In the genomic region with DNA sequence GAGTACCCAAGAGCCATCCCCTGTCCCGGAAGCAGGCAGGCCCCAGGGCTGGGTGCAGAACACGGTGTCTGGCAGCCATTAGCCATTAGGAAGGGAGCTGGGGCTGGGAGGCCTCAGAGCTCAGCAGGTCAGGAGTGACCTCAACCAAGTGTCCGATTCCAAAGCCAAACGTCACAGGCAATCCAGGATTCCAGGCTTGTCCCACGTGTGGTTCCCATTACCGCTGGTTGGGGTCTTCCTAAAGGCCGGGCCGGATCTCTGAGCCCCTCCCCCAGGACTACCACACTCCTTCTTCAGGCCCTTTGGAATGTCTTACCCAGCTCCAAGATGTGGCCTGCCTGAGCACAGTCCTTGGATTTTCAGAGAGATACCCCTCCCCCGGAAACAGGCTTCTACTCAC, we compare ENCODE assay signal across 27 mouse cellular contexts. TPM values are rescaled to one million over a fixed set of nuclear protein-coding genes. Genes with fewer than 3 reads are reported as not detected.
A peak's percentile ranks its signal among the peaks of the same experiment; 100 is the strongest.
DNase-seq lines count a peak whose midpoint lies in the region; ATAC-seq and TF ChIP-seq lines count a peak whose summit lies in the region.
"Had no signal": no experiment of that assay in that cellular context is flagged by ENCODE, and none has a peak within 500 bp of the region (broad histone marks: within the 10 kb centered on the region; RNA-seq: fewer than 3 reads in every experiment).

No protein-coding gene starts in this region.

- H3K27me3 ChIP-seq in hindbrain, embryonic 12.5 days, result 0 out of 2 replicates have a peak, but pooled peaks cover 2% of the 10 kb centered on the region
- no peaks in the 10 kb centered on the region for H3K27me3 ChIP-seq in hindbrain, postnatal 0 days (ENCODE audit: insufficient read depth, low read length)
- peaks cover 34% of the 10 kb centered on the region for H3K27me3 ChIP-seq in embryonic facial prominence, embryonic 10.5 days (replicated peaks; ENCODE audit: low read depth, poor library complexity, severe bottlenecking)
- no peaks in the 10 kb centered on the region for H3K27me3 ChIP-seq in limb, embryonic 13.5 days
- H3K27me3 ChIP-seq: forebrain, embryonic 15.5 days; midbrain, embryonic 15.5 days had no signal

- WGBS in hindbrain, embryonic 12.5 days, result 56% methylated on average over 9 of the region's 9 CpGs
- WGBS in hindbrain, postnatal 0 days, result 62% methylated on average over 9 of the region's 9 CpGs
- WGBS in embryonic facial prominence, embryonic 10.5 days, result 25% methylated on average over 9 of the region's 9 CpGs
- 12% methylated on average over 9 of the region's 9 CpGs for WGBS in limb, embryonic 13.5 days

- DNase-seq in hindbrain, postnatal 0 days (ENCODE audit: low spot score), result no peak
- DNase-seq in ES-E14 (ENCODE audit: low read depth, low spot score), result no peak
- peak; percentile 90 for DNase-seq in embryonic facial prominence, embryonic 10.5 days (ENCODE audit: low spot score)
- no peak for DNase-seq in gastrocnemius, adult 2 months
- DNase-seq in gastrocnemius, postnatal 25 days, result no peak
- no peak for DNase-seq in frontal cortex, adult 2 months (ENCODE audit: extremely low spot score in 1 of 2, low spot score in 1 of 2)
- DNase-seq: adrenal gland, adult 2 months; B cell, adult 2 months; gastrocnemius, postnatal 10 days; heart, postnatal 10 days; kidney, adult 8-10 months; kidney, postnatal 4 days; right cerebral cortex, postnatal 14 days had no signal

- no peak overlapping the region for H3K27ac ChIP-seq in hindbrain, embryonic 12.5 days
- H3K27ac ChIP-seq in hindbrain, postnatal 0 days, result no peak overlapping the region
- peak overlapping the region; percentile 55; the same call in 1 of the 2 replicates for H3K27ac ChIP-seq in ES-E14 (ENCODE audit: insufficient read depth, low read depth, low read length, poor library complexity, severe bottlenecking)
- H3K27ac ChIP-seq in embryonic facial prominence, embryonic 10.5 days (replicated peaks), result peak overlapping the region; percentile 90
- H3K27ac ChIP-seq in limb, embryonic 13.5 days, result peak overlapping the region; percentile 52; the same call in 1 of the 2 replicates
- H3K27ac ChIP-seq in gastrocnemius, adult 2 months, result no peak overlapping the region
- H3K27ac ChIP-seq: forebrain, embryonic 15.5 days; liver, embryonic 12.5 days; lung, embryonic 15.5 days; midbrain, embryonic 15.5 days; stomach, embryonic 15.5 days had no signal

- H3K4me3 ChIP-seq in hindbrain, embryonic 12.5 days, result no peak overlapping the region
- H3K4me3 ChIP-seq in hindbrain, postnatal 0 days (ENCODE audit: low read length), result no peak overlapping the region
- peak overlapping the region in 1 of 2 experiments; percentile 2; a peak in 1 of 4 replicates for H3K4me3 ChIP-seq in ES-E14 (ENCODE audit: insufficient read depth in 1 of 2, low read depth in 1 of 2, low read length in 2 of 2, poor library complexity in 1 of 2, severe bottlenecking in 1 of 2)
- H3K4me3 ChIP-seq in embryonic facial prominence, embryonic 10.5 days, result peak overlapping the region; percentile 25; the same call in 1 of the 2 replicates
- no peak overlapping the region for H3K4me3 ChIP-seq in limb, embryonic 13.5 days
- no peak overlapping the region for H3K4me3 ChIP-seq in gastrocnemius, adult 2 months
- H3K4me3 ChIP-seq: erythroblast, embryonic 14.5 days; forebrain, embryonic 15.5 days; liver, embryonic 12.5 days; lung, embryonic 15.5 days; midbrain, embryonic 15.5 days; stomach, embryonic 15.5 days had no signal

- no peak for TF ChIP-seq CTCF in hindbrain, postnatal 0 days (IDR thresholded peaks at IDR 0.05; ENCODE audit: low read depth)
- no peak for TF ChIP-seq CTCF in gastrocnemius, adult 2 months (IDR thresholded peaks at IDR 0.05)

- H3K36me3 ChIP-seq in hindbrain, embryonic 12.5 days, result no peaks in the 10 kb centered on the region
- no peaks in the 10 kb centered on the region for H3K36me3 ChIP-seq in hindbrain, postnatal 0 days (ENCODE audit: insufficient read depth, low read length)
- no peaks in the 10 kb centered on the region for H3K36me3 ChIP-seq in ES-E14 (ENCODE audit: control insufficient read depth, insufficient read depth, low read length, poor library complexity, severe bottlenecking)
- no peaks in the 10 kb centered on the region for H3K36me3 ChIP-seq in embryonic facial prominence, embryonic 10.5 days (replicated peaks)
- no peaks in the 10 kb centered on the region for H3K36me3 ChIP-seq in limb, embryonic 13.5 days
- H3K36me3 ChIP-seq: forebrain, embryonic 15.5 days; liver, embryonic 12.5 days; lung, embryonic 15.5 days; midbrain, embryonic 15.5 days; stomach, embryonic 15.5 days had no signal

- intact Hi-C loops in gastrocnemius, adult 2 months (cut with DNase I), result no loop called here

- ATAC-seq in hindbrain, embryonic 12.5 days (ENCODE audit: low FRiP score), result no peak
- no peak for ATAC-seq in hindbrain, postnatal 0 days
- ATAC-seq in limb, embryonic 13.5 days (ENCODE audit: low FRiP score, low read depth), result no peak
- ATAC-seq: forebrain, embryonic 15.5 days; liver, embryonic 12.5 days; midbrain, embryonic 15.5 days had no signal

- in situ Hi-C loops in ES-E14 (cut with MboI; ENCODE audit: low sequenced_read_pairs in 2 of 2, unreplicated experiment in 2 of 2), result no loop called here

- peaks cover 51% of the 10 kb centered on the region for H3K4me1 ChIP-seq in hindbrain, embryonic 12.5 days
- peaks cover 16% of the 10 kb centered on the region for H3K4me1 ChIP-seq in hindbrain, postnatal 0 days (ENCODE audit: insufficient read depth, low read length)
- peaks cover 20 to 40% of the 10 kb centered on the region in 2 experiments for H3K4me1 ChIP-seq in ES-E14 (ENCODE audit: control insufficient read depth in 2 of 2, insufficient read depth in 2 of 2, low read length in 2 of 2, poor library complexity in 1 of 2)
- peaks cover 82% of the 10 kb centered on the region for H3K4me1 ChIP-seq in embryonic facial prominence, embryonic 10.5 days
- H3K4me1 ChIP-seq in limb, embryonic 13.5 days, result peaks cover 59% of the 10 kb centered on the region

- no peaks in the 10 kb centered on the region for H3K9me3 ChIP-seq in hindbrain, embryonic 12.5 days (replicated peaks)
- no peaks in the 10 kb centered on the region for H3K9me3 ChIP-seq in hindbrain, postnatal 0 days (ENCODE audit: low read length)
- no peaks in the 10 kb centered on the region for H3K9me3 ChIP-seq in ES-E14 (ENCODE audit: control insufficient read depth, insufficient read depth, low read depth, low read length)
- H3K9me3 ChIP-seq in embryonic facial prominence, embryonic 10.5 days, result no peaks in the 10 kb centered on the region
- H3K9me3 ChIP-seq in limb, embryonic 13.5 days, result no peaks in the 10 kb centered on the region
- H3K9me3 ChIP-seq: forebrain, embryonic 15.5 days; liver, embryonic 12.5 days; lung, embryonic 15.5 days; midbrain, embryonic 15.5 days; stomach, embryonic 15.5 days had no signal

- H3K4me2 ChIP-seq in hindbrain, embryonic 12.5 days (replicated peaks), result no peak overlapping the region
- H3K4me2 ChIP-seq in hindbrain, postnatal 0 days (ENCODE audit: low read depth, low read length), result no peak overlapping the region
- H3K4me2 ChIP-seq in limb, embryonic 13.5 days (replicated peaks), result no peak overlapping the region
- H3K4me2 ChIP-seq: forebrain, embryonic 15.5 days; liver, embryonic 12.5 days; lung, embryonic 15.5 days; midbrain, embryonic 15.5 days; stomach, embryonic 15.5 days had no signal

- H3K9ac ChIP-seq in hindbrain, embryonic 12.5 days, result 0 out of 2 replicates have a peak overlapping the region, but pooled peaks have one; percentile 4
- no peak overlapping the region for H3K9ac ChIP-seq in hindbrain, postnatal 0 days (replicated peaks; ENCODE audit: low read length)
- H3K9ac ChIP-seq in ES-E14 (ENCODE audit: insufficient read depth, low read depth, low read length, poor library complexity, severe bottlenecking), result peak overlapping the region; percentile 30; the same call in 1 of the 2 replicates
- H3K9ac ChIP-seq in limb, embryonic 13.5 days, result no peak overlapping the region
- H3K9ac ChIP-seq: forebrain, embryonic 15.5 days; liver, embryonic 12.5 days; lung, embryonic 15.5 days; midbrain, embryonic 15.5 days; stomach, embryonic 15.5 days had no signal

RNA-seq across cellular contexts. Expression of a gene that starts 16.6 kb away (rescaled TPM):
- 0.41 and 0.44 TPM in 2 replicates for polyA plus RNA-seq in hindbrain, embryonic 12.5 days (2016; fragmentation: Nextera tagmentation; extraction: Ambion mirVana)
- total RNA-seq in hindbrain, postnatal 0 days (2014; rRNA removed), result 2.3 and 4.0 TPM in 2 replicates
- polyA plus RNA-seq in hindbrain, postnatal 0 days (2015; fragmentation: Nextera tagmentation; extraction: Ambion mirVana), result 0.10 and 0.11 TPM in 2 replicates
- total RNA-seq in ES-E14 (2012; rRNA removed), result 7.1 and 8.6 TPM in 2 replicates
- 1.2 and 1.7 TPM in 2 replicates for polyA plus RNA-seq in embryonic facial prominence, embryonic 10.5 days (2016; fragmentation: Nextera tagmentation; extraction: Ambion mirVana)
- polyA plus RNA-seq in limb, embryonic 13.5 days (2015; fragmentation: Nextera tagmentation; extraction: Ambion mirVana), result 0.20 and 0.26 TPM in 2 replicates
- total RNA-seq in gastrocnemius, adult 2 months (2021), result under 1 TPM; 0.67 to 0.77 TPM
- 1 to 10 TPM in 1 of 2 experiments, under 1 TPM in 1; 0.59 to 1.1 TPM for total RNA-seq in gastrocnemius, postnatal 25 days (2021)
- polyA plus RNA-seq in frontal cortex, adult 2 months (2012; rRNA removed), result 1.2 and 1.3 TPM in 2 replicates
- total RNA-seq: common myeloid progenitor, adult 5-6 weeks; MEL had no signal
- polyA plus RNA-seq: erythroblast, embryonic 14.5 days; forebrain, embryonic 15.5 days had no signal

RNA-seq across cellular contexts. Expression of a gene that starts 20.6 kb away (rescaled TPM):
- not detected in 2 replicates for polyA plus RNA-seq in hindbrain, embryonic 12.5 days (2016; fragmentation: Nextera tagmentation; extraction: Ambion mirVana)
- not detected in 2 replicates for total RNA-seq in hindbrain, postnatal 0 days (2014; rRNA removed)
- polyA plus RNA-seq in hindbrain, postnatal 0 days (2015; fragmentation: Nextera tagmentation; extraction: Ambion mirVana), result not detected in 2 replicates
- not detected in 2 replicates for total RNA-seq in ES-E14 (2012; rRNA removed)
- polyA plus RNA-seq in embryonic facial prominence, embryonic 10.5 days (2016; fragmentation: Nextera tagmentation; extraction: Ambion mirVana), result 0.10 TPM in 1 of 2 replicates, not detected in the other
- polyA plus RNA-seq in limb, embryonic 13.5 days (2015; fragmentation: Nextera tagmentation; extraction: Ambion mirVana), result not detected in 2 replicates
- not detected for total RNA-seq in gastrocnemius, adult 2 months (2021)
- not detected for total RNA-seq in gastrocnemius, postnatal 25 days (2021)
- not detected in 2 replicates for polyA plus RNA-seq in frontal cortex, adult 2 months (2012; rRNA removed)
- total RNA-seq: common myeloid progenitor, adult 5-6 weeks; gastrocnemius, postnatal 10 days; heart, postnatal 10 days; layer of hippocampus, postnatal 14 days; left cerebral cortex, postnatal 10 days; MEL had no signal
- polyA plus RNA-seq: erythroblast, embryonic 14.5 days; forebrain, embryonic 15.5 days; liver, embryonic 12.5 days; lung, embryonic 15.5 days; midbrain, embryonic 15.5 days; spleen, adult 2 months; stomach, embryonic 15.5 days; thymus, postnatal 0 days had no signal

RNA-seq across cellular contexts. Expression of a gene that starts 33.3 kb away (rescaled TPM):
- polyA plus RNA-seq in hindbrain, embryonic 12.5 days (2016; fragmentation: Nextera tagmentation; extraction: Ambion mirVana), result 11.6 TPM in 2 replicates
- 16.8 and 21.6 TPM in 2 replicates for total RNA-seq in hindbrain, postnatal 0 days (2014; rRNA removed)
- 7.0 and 7.3 TPM in 2 replicates for polyA plus RNA-seq in hindbrain, postnatal 0 days (2015; fragmentation: Nextera tagmentation; extraction: Ambion mirVana)
- 2.5 and 3.3 TPM in 2 replicates for total RNA-seq in ES-E14 (2012; rRNA removed)
- 10.3 and 10.6 TPM in 2 replicates for polyA plus RNA-seq in embryonic facial prominence, embryonic 10.5 days (2016; fragmentation: Nextera tagmentation; extraction: Ambion mirVana)
- polyA plus RNA-seq in limb, embryonic 13.5 days (2015; fragmentation: Nextera tagmentation; extraction: Ambion mirVana), result 9.6 TPM in 2 replicates
- 10 to 100 TPM; 10.2 to 14.5 TPM for total RNA-seq in gastrocnemius, adult 2 months (2021)
- total RNA-seq in gastrocnemius, postnatal 25 days (2021), result 10 to 100 TPM; 10.7 to 13.0 TPM
- 20.7 and 22.4 TPM in 2 replicates for polyA plus RNA-seq in frontal cortex, adult 2 months (2012; rRNA removed)
- polyA plus RNA-seq: erythroblast, embryonic 14.5 days had no signal

RNA-seq across cellular contexts. Expression of a gene that starts 47.8 kb away (rescaled TPM):
- not detected in 2 replicates for polyA plus RNA-seq in hindbrain, embryonic 12.5 days (2016; fragmentation: Nextera tagmentation; extraction: Ambion mirVana)
- not detected in 2 replicates for total RNA-seq in hindbrain, postnatal 0 days (2014; rRNA removed)
- not detected in 2 replicates for polyA plus RNA-seq in hindbrain, postnatal 0 days (2015; fragmentation: Nextera tagmentation; extraction: Ambion mirVana)
- not detected in 2 replicates for total RNA-seq in ES-E14 (2012; rRNA removed)
- polyA plus RNA-seq in embryonic facial prominence, embryonic 10.5 days (2016; fragmentation: Nextera tagmentation; extraction: Ambion mirVana), result not detected in 2 replicates
- not detected in 2 replicates for polyA plus RNA-seq in limb, embryonic 13.5 days (2015; fragmentation: Nextera tagmentation; extraction: Ambion mirVana)
- not detected for total RNA-seq in gastrocnemius, adult 2 months (2021)
- total RNA-seq in gastrocnemius, postnatal 25 days (2021), result not detected
- polyA plus RNA-seq in frontal cortex, adult 2 months (2012; rRNA removed), result not detected in 2 replicates
- total RNA-seq: common myeloid progenitor, adult 5-6 weeks; gastrocnemius, postnatal 10 days; layer of hippocampus, postnatal 14 days; MEL had no signal
- polyA plus RNA-seq: adrenal gland, adult 2 months; erythroblast, embryonic 14.5 days; forebrain, embryonic 15.5 days; liver, embryonic 12.5 days; midbrain, embryonic 15.5 days; spleen, adult 2 months; stomach, embryonic 15.5 days; thymus, postnatal 0 days had no signal

Comparison
In these comparisons a context has a peak if more than half of its experiments do, and no peak if none do; other contexts are left out.
1. H3K9ac ChIP-seq: peak in hindbrain, embryonic 12.5 days (single experiment) and ES-E14 (single experiment); none in hindbrain, postnatal 0 days (single experiment) and limb, embryonic 13.5 days (single experiment).
2. H3K27ac ChIP-seq: peak in ES-E14 (single experiment), embryonic facial prominence, embryonic 10.5 days (single experiment) and limb, embryonic 13.5 days (single experiment); none in hindbrain, embryonic 12.5 days (single experiment), hindbrain, postnatal 0 days (single experiment) and gastrocnemius, adult 2 months (single experiment).